ENCODE assay signal across 1 mouse cellular context in the genomic region with DNA sequence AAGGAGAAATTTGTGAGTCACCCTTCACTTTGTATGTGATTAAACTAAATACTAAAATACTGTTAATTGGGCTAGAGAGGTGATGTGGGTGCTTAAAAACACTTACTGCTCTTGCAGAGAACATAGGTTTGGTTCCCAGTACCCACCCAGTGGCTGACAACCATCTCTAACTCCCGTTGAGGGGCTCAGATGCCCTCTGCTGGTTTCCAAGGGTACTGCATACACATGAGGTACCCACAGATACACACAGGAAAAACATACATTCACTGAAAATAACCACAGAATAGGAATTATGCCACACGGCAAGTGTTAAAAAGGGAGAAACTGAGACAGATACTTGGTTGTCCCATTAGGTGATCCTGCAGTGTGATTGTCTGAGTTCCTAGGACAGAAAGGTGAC.
A peak's percentile ranks its signal among the peaks of the same experiment; 100 is the strongest.
TF ChIP-seq lines count a peak whose summit lies in the region.

No protein-coding gene starts in this region.

TF ChIP-seq in ES-E14, 5 proteins besides CTCF, POLR2A, EP300 and RAD21:
- TF ChIP-seq MAFK (IDR thresholded peaks at IDR 0.05; ENCODE audit: insufficient read depth, low read depth, low read length) = no peak
- TF ChIP-seq ZC3H11A (IDR thresholded peaks at IDR 0.05; ENCODE audit: borderline replicate concordance, low read depth, low read length) = 0 out of 2 replicates have a peak, but pooled peaks have one; percentile 11
